In genomic region chr17:56756703-56757399, GRCm38 (mm10) we compare ENCODE assay signal across 7 mouse cellular contexts. TPM values are rescaled to one million over a fixed set of nuclear protein-coding genes. Genes with fewer than 3 reads are reported as not detected.
DNase-seq lines count a peak whose midpoint lies in the region; ATAC-seq and TF ChIP-seq lines count a peak whose summit lies in the region.

No protein-coding gene starts in this region.

- 2% methylated on average over 51 of the region's 51 CpGs for WGBS in heart, embryonic 12.5 days
- WGBS in midbrain, embryonic 10.5 days = 1% methylated on average over 51 of the region's 51 CpGs

- H3K79me2 ChIP-seq in CH12.LX (replicated peaks; ENCODE audit: control insufficient read depth, extremely low read depth, insufficient read depth, poor library complexity, severe bottlenecking) = no peaks in the 10 kb centered on the region

- H3K36me3 ChIP-seq in CH12.LX (replicated peaks in 1 of 2; ENCODE audit: control insufficient read depth in 1 of 2, insufficient read depth in 1 of 2, low read length in 1 of 2) (no peaks in the 10 kb centered on the region), G1E (replicated peaks) (no peaks in the 10 kb centered on the region)
- H3K36me3 ChIP-seq in heart, embryonic 12.5 days = no peaks in the 10 kb centered on the region
- H3K36me3 ChIP-seq in midbrain, embryonic 10.5 days = no peaks in the 10 kb centered on the region

- H3K9me3 ChIP-seq in CH12.LX (replicated peaks; ENCODE audit: low read length) (peaks cover 7% of the 10 kb centered on the region), G1E (replicated peaks) (peaks cover 41% of the 10 kb centered on the region)
- peaks cover 8% of the 10 kb centered on the region; the same call in 1 of the 2 replicates for H3K9me3 ChIP-seq in heart, embryonic 12.5 days (replicated peaks)
- no peaks in the 10 kb centered on the region for H3K9me3 ChIP-seq in midbrain, embryonic 10.5 days (replicated peaks)

- H3K9ac ChIP-seq in CH12.LX (ENCODE audit: insufficient read depth, low read depth) = no peak overlapping the region
- H3K9ac ChIP-seq in heart, embryonic 12.5 days = peak overlapping the region; percentile 77

- dilution Hi-C loops in CH12.LX (cut with MboI; ENCODE audit: extremely low pct_ligation_motif_present, extremely low pct_unique_long_range_greater_than_20kb, low sequenced_read_pairs) = no loop called here

- DNase-seq in CH12.LX (ENCODE audit: extremely low read depth) (no peak), G1E (ENCODE audit: low spot score) (no peak)
- peak; percentile 61 for DNase-seq in kidney, postnatal 10 days
- DNase-seq in midbrain, embryonic 10.5 days (ENCODE audit: low spot score) = no peak
- no peak for DNase-seq in layer of hippocampus, postnatal 25 days (ENCODE audit: extremely low spot score in 1 of 2, low spot score in 1 of 2)
- DNase-seq in left cerebral cortex, adult 18-20 months (ENCODE audit: low spot score in 2 of 2) = no peak

- in situ Hi-C loops in CH12.LX (cut with MboI; ENCODE audit: low pct_ligation_motif_present, low pct_unique_long_range_greater_than_20kb, low sequenced_read_pairs) = no loop called here

- H3K27me3 ChIP-seq in CH12.LX (replicated peaks) (peaks cover 72% of the 10 kb centered on the region), G1E (ENCODE audit: insufficient read depth, low read length) (peaks cover 53% of the 10 kb centered on the region)
- peaks cover 89% of the 10 kb centered on the region for H3K27me3 ChIP-seq in heart, embryonic 12.5 days (replicated peaks)
- H3K27me3 ChIP-seq in midbrain, embryonic 10.5 days (ENCODE audit: low read depth, poor library complexity, severe bottlenecking) = peaks cover 97% of the 10 kb centered on the region

- H3K4me1 ChIP-seq in CH12.LX (ENCODE audit: control insufficient read depth in 1 of 2, insufficient read depth in 2 of 2) = peaks cover 3 to 23% of the 10 kb centered on the region in 2 experiments; a peak in 3 of 4 replicates
- H3K4me1 ChIP-seq in G1E (ENCODE audit: insufficient read depth, low read depth, low read length) = peaks cover 23% of the 10 kb centered on the region
- H3K4me1 ChIP-seq in heart, embryonic 12.5 days (replicated peaks) = peaks cover 30% of the 10 kb centered on the region
- H3K4me1 ChIP-seq in midbrain, embryonic 10.5 days = peaks cover 47% of the 10 kb centered on the region

- no peak for TF ChIP-seq POLR2A in CH12.LX (IDR thresholded peaks at IDR 0.05; ENCODE audit: low read depth, low read length)

- no peak overlapping the region for H3K27ac ChIP-seq in CH12.LX (ENCODE audit: insufficient read depth, low read depth)
- no peak overlapping the region for H3K27ac ChIP-seq in heart, embryonic 12.5 days (ENCODE audit: poor library complexity, severe bottlenecking)
- peak overlapping the region; percentile 69 for H3K27ac ChIP-seq in midbrain, embryonic 10.5 days (replicated peaks)

- no peak for ATAC-seq in G1E (ENCODE audit: extremely low read depth, insufficient number of reproducible peaks, low FRiP score, poor library complexity, severe bottlenecking)
- 0 out of 2 replicates have a peak, but pooled peaks have one; percentile 5 for ATAC-seq in heart, embryonic 12.5 days (ENCODE audit: insufficient number of reproducible peaks, low FRiP score)

- TF ChIP-seq EP300 in CH12.LX (IDR thresholded peaks at IDR 0.05; ENCODE audit: low read length) = no peak

- H3K4me3 ChIP-seq in CH12.LX (replicated peaks in 1 of 3; ENCODE audit: low read depth in 2 of 3, low read length in 2 of 3, poor library complexity in 1 of 3) (no peak overlapping the region), G1E (ENCODE audit: low read depth, low read length) (peak overlapping the region; percentile 16; the same call in 1 of the 2 replicates)
- peak overlapping the region; percentile 51 for H3K4me3 ChIP-seq in heart, embryonic 12.5 days
- peak overlapping the region; percentile 61 for H3K4me3 ChIP-seq in midbrain, embryonic 10.5 days

- no peak for TF ChIP-seq RAD21 in CH12.LX (IDR thresholded peaks at IDR 0.05; ENCODE audit: low read depth, low read length)

- TF ChIP-seq CTCF in CH12.LX (conservative IDR thresholded peaks at IDR 0.05 in 1 of 2, IDR thresholded peaks at IDR 0.05 in 1 of 2; ENCODE audit: low read depth in 2 of 2, low read length in 2 of 2) (peak in 1 of 2 experiments; percentile 37; a peak in 2 of 4 replicates), G1E (IDR thresholded peaks at IDR 0.05; ENCODE audit: low read depth, low read length) (no peak)

- 0 out of 2 replicates have a peak overlapping the region, but pooled peaks have one; percentile 30 for H3K4me2 ChIP-seq in CH12.LX (ENCODE audit: insufficient read depth, low read depth, poor library complexity, severe bottlenecking)
- H3K4me2 ChIP-seq in heart, embryonic 12.5 days = peak overlapping the region; percentile 89

TF ChIP-seq in CH12.LX, 34 proteins besides CTCF, POLR2A, EP300 and RAD21:
- TF ChIP-seq PAX5 (IDR thresholded peaks at IDR 0.05; ENCODE audit: low read length) (no peak), JUND (conservative IDR thresholded peaks at IDR 0.05; ENCODE audit: low read depth, low read length) (no peak), CHD1 (IDR thresholded peaks at IDR 0.05; ENCODE audit: low read depth, low read length) (no peak), ZNF384 (IDR thresholded peaks at IDR 0.05; ENCODE audit: low read depth, low read length) (no peak), TCF12 (IDR thresholded peaks at IDR 0.05; ENCODE audit: low read depth, low read length) (no peak), GABPA (IDR thresholded peaks at IDR 0.05; ENCODE audit: insufficient replicate concordance, low read depth, low read length) (no peak), NELFE (IDR thresholded peaks at IDR 0.05; ENCODE audit: low read depth, low read length) (no peak)
TF ChIP-seq in CH12.LX: peak in this region for 0.

RNA-seq across cellular contexts. Expression of gene Nrtn, which starts 0.5 kb away (rescaled TPM):
- total RNA-seq in CH12.LX (2012; rRNA removed) (0.25 and 0.34 TPM in 2 replicates), CH12.LX (2014; rRNA removed) (not detected in 2 replicates), G1E (2014; fragmentation: Nextera tagmentation) (not detected in 2 replicates), G1E (2017) (not detected in 2 replicates)
- polyA plus RNA-seq in CH12.LX (2012; ENCODE audit: insufficient read length, low read depth) (not detected in 2 replicates), G1E (2012) (not detected in 2 replicates)
- 7.5 and 9.0 TPM in 2 replicates for polyA plus RNA-seq in heart, embryonic 12.5 days (2016; fragmentation: Nextera tagmentation; extraction: Ambion mirVana)
- polyA plus RNA-seq in midbrain, embryonic 10.5 days (2016; fragmentation: Nextera tagmentation; extraction: Ambion mirVana) = 4.1 and 5.6 TPM in 2 replicates
- total RNA-seq in layer of hippocampus, postnatal 25 days (2021) = 1 to 10 TPM; 2.7 to 3.6 TPM
- 1 to 10 TPM; 3.4 to 4.7 TPM for total RNA-seq in left cerebral cortex, adult 18-20 months (2021)

RNA-seq across cellular contexts. Expression of gene Dus3l, which starts 7.7 kb away (rescaled TPM):
- 57.5 and 62.1 TPM in 2 replicates for total RNA-seq in CH12.LX (2012; rRNA removed)
- 32.0 and 35.8 TPM in 2 replicates for total RNA-seq in CH12.LX (2014; rRNA removed)
- polyA plus RNA-seq in CH12.LX (2012; ENCODE audit: insufficient read length, low read depth) = 54.3 and 57.7 TPM in 2 replicates
- 8.7 and 12.0 TPM in 2 replicates for total RNA-seq in G1E (2014; fragmentation: Nextera tagmentation)
- total RNA-seq in G1E (2017) = 12.4 and 15.0 TPM in 2 replicates
- polyA plus RNA-seq in G1E (2012) = 52.5 and 57.1 TPM in 2 replicates
- polyA plus RNA-seq in heart, embryonic 12.5 days (2016; fragmentation: Nextera tagmentation; extraction: Ambion mirVana) = 33.3 and 34.8 TPM in 2 replicates
- polyA plus RNA-seq in midbrain, embryonic 10.5 days (2016; fragmentation: Nextera tagmentation; extraction: Ambion mirVana) = 44.7 and 45.6 TPM in 2 replicates
- 10 to 100 TPM; 61.1 to 73.0 TPM for total RNA-seq in layer of hippocampus, postnatal 25 days (2021)
- 10 to 100 TPM; 61.8 to 63.0 TPM for total RNA-seq in left cerebral cortex, adult 18-20 months (2021)

RNA-seq across cellular contexts. Expression of gene Prr22, which starts 13.2 kb away (rescaled TPM):
- total RNA-seq in CH12.LX (2012; rRNA removed) = 0.71 and 0.93 TPM in 2 replicates
- total RNA-seq in CH12.LX (2014; rRNA removed) = 0.15 and 0.18 TPM in 2 replicates
- 1.3 and 1.6 TPM in 2 replicates for polyA plus RNA-seq in CH12.LX (2012; ENCODE audit: insufficient read length, low read depth)
- total RNA-seq in G1E (2014; fragmentation: Nextera tagmentation) = not detected in 2 replicates
- 0.17 and 0.22 TPM in 2 replicates for total RNA-seq in G1E (2017)
- 3.5 and 5.0 TPM in 2 replicates for polyA plus RNA-seq in G1E (2012)
- 1.0 and 1.4 TPM in 2 replicates for polyA plus RNA-seq in heart, embryonic 12.5 days (2016; fragmentation: Nextera tagmentation; extraction: Ambion mirVana)
- 1.5 and 2.2 TPM in 2 replicates for polyA plus RNA-seq in midbrain, embryonic 10.5 days (2016; fragmentation: Nextera tagmentation; extraction: Ambion mirVana)
- total RNA-seq in layer of hippocampus, postnatal 25 days (2021) = 1 to 10 TPM in 1 of 2 experiments, under 1 TPM in 1; 0.89 to 1.6 TPM
- 1 to 10 TPM in 1 of 2 experiments, under 1 TPM in 1; 0.88 to 1.1 TPM for total RNA-seq in left cerebral cortex, adult 18-20 months (2021)

RNA-seq across cellular contexts. Expression of gene Vmac, which starts 39.0 kb away (rescaled TPM):
- total RNA-seq in CH12.LX (2012; rRNA removed) = 3.5 and 5.1 TPM in 2 replicates
- 3.2 and 4.2 TPM in 2 replicates for total RNA-seq in CH12.LX (2014; rRNA removed)
- polyA plus RNA-seq in CH12.LX (2012; ENCODE audit: insufficient read length, low read depth) = 3.4 and 3.7 TPM in 2 replicates
- 32.0 and 46.9 TPM in 2 replicates for total RNA-seq in G1E (2014; fragmentation: Nextera tagmentation)
- total RNA-seq in G1E (2017) = 9.4 and 10.3 TPM in 2 replicates
- polyA plus RNA-seq in G1E (2012) = 12.9 and 16.3 TPM in 2 replicates
- 12.1 and 12.9 TPM in 2 replicates for polyA plus RNA-seq in heart, embryonic 12.5 days (2016; fragmentation: Nextera tagmentation; extraction: Ambion mirVana)
- 12.0 and 16.5 TPM in 2 replicates for polyA plus RNA-seq in midbrain, embryonic 10.5 days (2016; fragmentation: Nextera tagmentation; extraction: Ambion mirVana)
- total RNA-seq in layer of hippocampus, postnatal 25 days (2021) = 10 to 100 TPM; 11.5 to 14.4 TPM
- total RNA-seq in left cerebral cortex, adult 18-20 months (2021) = 10 to 100 TPM in 1 of 2 experiments, 1 to 10 TPM in 1; 9.6 to 13.5 TPM

RNA-seq across cellular contexts. Expression of gene Ndufa11, which starts 39.3 kb away (rescaled TPM):
- total RNA-seq in CH12.LX (2012; rRNA removed) = 201 and 207 TPM in 2 replicates
- total RNA-seq in CH12.LX (2014; rRNA removed) = 97.9 and 124 TPM in 2 replicates
- polyA plus RNA-seq in CH12.LX (2012; ENCODE audit: insufficient read length, low read depth) = 131 and 155 TPM in 2 replicates
- 60.5 and 74.9 TPM in 2 replicates for total RNA-seq in G1E (2014; fragmentation: Nextera tagmentation)
- total RNA-seq in G1E (2017) = 186 and 247 TPM in 2 replicates
- 270 and 319 TPM in 2 replicates for polyA plus RNA-seq in G1E (2012)
- 638 and 663 TPM in 2 replicates for polyA plus RNA-seq in heart, embryonic 12.5 days (2016; fragmentation: Nextera tagmentation; extraction: Ambion mirVana)
- polyA plus RNA-seq in midbrain, embryonic 10.5 days (2016; fragmentation: Nextera tagmentation; extraction: Ambion mirVana) = 385 and 393 TPM in 2 replicates
- total RNA-seq in layer of hippocampus, postnatal 25 days (2021) = 100 to 1,000 TPM; 242 to 258 TPM
- 100 to 1,000 TPM; 218 to 234 TPM for total RNA-seq in left cerebral cortex, adult 18-20 months (2021)

Comparison
In these comparisons a context has a peak if more than half of its experiments do, and no peak if none do; other contexts are left out.
1. H3K4me3 ChIP-seq: peak in G1E (single experiment), heart, embryonic 12.5 days (single experiment) and midbrain, embryonic 10.5 days (single experiment); none in CH12.LX (0 of 3).